Mouse (Mus musculus) kidney, embryonic 15.5 days (tissue): ENCODE measurements around the gene Lrrc43. TPM values are rescaled to one million over a fixed set of nuclear protein-coding genes. Genes with fewer than 3 reads are reported as not detected.

Experiments
- ATAC-seq: fragments of 200-750 bp; cut with Nextera tagmentation; replicated peaks from 2 replicates; pipeline ENCODE4 v1.8.0; 2017; ENCODE audit warnings: moderate TSS enrichment; ENCODE audit not compliant: low FRiP score
- H3K27ac ChIP-seq: fragments of 300-500 bp; sonication (generic); 2 replicates; pipeline ENCODE4 v1.5.1; 2015; ENCODE audit warnings: mild to moderate bottlenecking, inconsistent platforms
- H3K27me3 ChIP-seq: fragments of 300-500 bp; sonication (generic); 2 replicates; pipeline ENCODE4 v1.6.1; 2015; ENCODE audit warnings: inconsistent platforms
- H3K36me3 ChIP-seq: fragments of 300-500 bp; sonication (generic); 2 replicates; pipeline ENCODE4 v1.6.1; 2015; ENCODE audit warnings: inconsistent platforms
- H3K4me1 ChIP-seq: fragments of 300-500 bp; sonication (generic); 2 replicates; pipeline ENCODE4 v1.6.1; 2015; ENCODE audit warnings: inconsistent platforms
- H3K4me2 ChIP-seq: fragments of 300-500 bp; sonication (generic); 2 replicates; pipeline ENCODE4 v1.6.1; 2015; ENCODE audit warnings: moderate library complexity, mild to moderate bottlenecking, inconsistent platforms
- H3K4me3 ChIP-seq: fragments of 300-500 bp; sonication (generic); replicated peaks from 2 replicates; pipeline ENCODE4 v1.5.1; 2015; ENCODE audit warnings: mild to moderate bottlenecking, inconsistent platforms
- H3K9ac ChIP-seq: fragments of 300-500 bp; sonication (generic); 2 replicates; pipeline ENCODE4 v1.6.1; 2015; ENCODE audit warnings: mild to moderate bottlenecking, inconsistent platforms
- H3K9me3 ChIP-seq: fragments of 300-500 bp; sonication (generic); replicated peaks from 2 replicates; pipeline ENCODE4 v1.6.1; 2016; ENCODE audit warnings: inconsistent platforms
- WGBS: fragments of 180-500 bp; shearing (Covaris S2); methylation state at CpG from one replicate; pipeline ENCODE4 v1.1.7; 2015; ENCODE audit warnings: mixed read lengths; 5-methylcytosine and 5-hydroxymethylcytosine counted together
- polyA plus RNA-seq: library from polyadenylated mRNA; unstranded; fragments of >200 nt; fragmentation: Nextera tagmentation; extraction: Ambion mirVana; gene quantifications from 2 replicates; pipeline ENCODE4 v1.2.1, GENCODE M21; 2015

The Lrrc43 gene
- polyA plus RNA-seq, 1 experiment from 2014 or later = not detected

DNA sequence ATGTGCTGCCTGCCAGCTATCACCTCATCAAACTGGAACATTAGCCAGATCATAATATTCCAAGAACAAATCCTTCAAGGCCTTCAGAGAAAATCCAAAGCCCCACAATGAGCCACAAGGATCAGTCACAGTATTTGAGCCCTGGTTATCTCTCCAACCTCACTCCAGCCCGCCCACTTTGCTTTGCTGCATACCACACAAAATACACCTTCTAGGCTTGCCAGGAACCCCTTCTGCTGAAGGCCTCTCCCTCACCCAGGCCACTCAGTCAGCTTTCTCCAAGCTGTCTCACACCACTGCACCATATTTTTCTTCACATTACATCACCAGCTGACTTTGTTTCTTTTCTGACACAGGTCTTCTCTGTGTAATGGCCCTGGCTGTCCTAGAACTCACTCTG lies 33.1 kb downstream of the Lrrc43 start:
- ATAC-seq = no peak
- 88% methylated on average over 1 of the region's 1 CpGs for WGBS
- Histone ChIP-seq H3K4me2 (no peak overlapping the region), H3K4me1 (peaks cover 23% of the 10 kb centered on the region), H3K4me3 (no peak overlapping the region), H3K27me3 (no peaks in the 10 kb centered on the region), H3K9me3 (no peaks in the 10 kb centered on the region), H3K36me3 (peaks cover 32% of the 10 kb centered on the region), H3K9ac (no peak overlapping the region), H3K27ac (no peak overlapping the region)

DNA sequence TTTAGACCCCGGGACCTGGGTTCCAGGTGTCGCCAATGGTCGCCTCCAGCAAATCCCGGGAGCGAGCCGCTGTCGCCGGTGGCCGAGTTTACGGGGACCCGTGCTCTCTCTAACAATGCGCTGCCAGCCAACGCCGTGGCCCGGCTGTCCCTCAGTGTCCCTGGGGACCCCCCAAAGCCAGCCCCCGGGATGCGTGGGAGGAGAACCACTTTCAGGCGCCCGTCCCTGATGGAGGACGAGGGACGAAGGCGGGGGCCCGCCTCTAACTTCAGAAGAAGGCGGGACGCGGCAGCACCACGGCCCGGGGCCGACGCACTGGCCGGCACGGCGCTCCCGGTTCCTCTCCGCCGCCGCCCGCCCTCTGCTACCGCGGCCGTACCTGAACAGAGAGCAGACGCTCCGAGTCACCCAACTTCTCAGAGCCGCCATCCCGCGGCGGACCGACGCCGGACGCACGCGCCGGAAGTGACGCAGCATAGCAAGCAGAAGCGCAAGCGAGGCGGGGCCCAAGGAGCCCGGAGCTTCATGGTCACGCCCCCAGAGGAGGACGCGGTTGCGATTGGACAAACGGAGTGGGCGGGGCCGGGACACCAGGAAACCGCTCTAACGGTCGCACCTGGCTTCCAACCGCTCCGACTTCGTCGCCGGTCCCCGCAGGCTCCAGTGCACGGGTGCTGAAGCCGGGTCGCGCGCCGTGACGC lies 34.7 kb downstream of the Lrrc43 start, which contains the start of gene Diablo:
Gene Diablo, minus strand, starts transcription at position 485 of the 701 bp plus-strand sequence.
- Histone ChIP-seq H3K27me3 (no peaks in the 10 kb centered on the region), H3K4me3 (peak within 1 kb of the TSS; percentile 82), H3K9ac (peak within 1 kb of the TSS; percentile 71), H3K9me3 (no peaks in the 10 kb centered on the region), H3K27ac (peak within 1 kb of the TSS; percentile 42; the same call in 1 of the 2 replicates), H3K4me1 (peaks cover 23% of the 10 kb centered on the region), H3K4me2 (peak within 1 kb of the TSS; percentile 93), H3K36me3 (peaks cover 21% of the 10 kb centered on the region)
- ATAC-seq = peak; percentile 98
- under 1% methylated on average over 82 of the region's 82 CpGs for WGBS

DNA sequence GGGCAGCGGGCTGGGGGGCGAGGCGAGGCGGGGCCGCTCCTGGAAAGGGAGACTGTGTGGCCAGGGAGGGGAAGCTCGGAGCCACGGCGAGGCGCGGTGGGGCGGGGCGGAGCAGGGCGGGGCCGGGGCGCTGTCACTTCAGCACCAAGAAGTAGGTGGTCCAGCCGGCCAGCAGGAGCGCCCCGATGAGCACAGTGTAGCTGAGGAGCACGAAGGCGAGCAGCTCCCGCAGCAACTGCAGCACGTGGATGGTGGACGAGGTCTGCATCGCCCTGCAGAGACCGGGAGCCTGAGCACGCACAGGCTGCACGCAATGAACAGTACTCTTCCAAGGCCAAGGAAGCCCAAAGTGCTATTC lies 35.3 kb downstream of the Lrrc43 start:
- Histone ChIP-seq H3K27me3 (no peaks in the 10 kb centered on the region), H3K9ac (no peak overlapping the region), H3K4me1 (peaks cover 23% of the 10 kb centered on the region), H3K4me3 (peak overlapping the region; percentile 82), H3K9me3 (no peaks in the 10 kb centered on the region), H3K4me2 (peak overlapping the region; percentile 93), H3K27ac (no peak overlapping the region), H3K36me3 (peaks cover 20% of the 10 kb centered on the region)
- WGBS = 1% methylated on average over 25 of the region's 27 CpGs
- ATAC-seq = peak; percentile 97

DNA sequence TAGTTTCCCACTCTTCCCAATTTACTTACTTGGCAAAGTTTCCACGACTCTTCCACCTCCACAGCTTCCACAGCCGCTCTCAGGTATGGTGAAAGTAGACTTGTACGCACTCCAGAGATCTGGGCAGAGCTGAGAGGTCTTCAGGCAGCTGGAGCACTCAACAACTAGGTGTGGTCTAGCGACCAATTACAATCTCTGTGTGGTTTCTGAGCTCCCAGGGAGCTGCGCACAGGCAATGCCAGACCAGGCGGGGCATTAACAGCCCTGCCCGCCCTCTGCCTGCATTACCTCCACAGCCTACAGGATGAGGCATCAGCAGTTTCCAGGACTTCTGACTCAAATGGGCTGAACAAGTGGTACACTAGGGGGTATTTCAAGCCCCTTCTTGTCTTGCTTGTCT lies 36.2 kb downstream of the Lrrc43 start, which contains the start of gene Gm49027:
Gene Gm49027, minus strand, starts transcription at position 208 of the 400 bp plus-strand sequence.
- WGBS = 80% methylated on average over 7 of the region's 7 CpGs
- peaks cover 25% of the 10 kb centered on the region for H3K36me3 ChIP-seq
- peak within 1 kb of the TSS; percentile 93 for H3K4me2 ChIP-seq
- H3K27ac ChIP-seq = no peak within 1 kb of the TSS
- ATAC-seq = no peak
- peak within 1 kb of the TSS; percentile 82 for H3K4me3 ChIP-seq
- peaks cover 23% of the 10 kb centered on the region for H3K4me1 ChIP-seq
- no peak within 1 kb of the TSS for H3K9ac ChIP-seq
- no peaks in the 10 kb centered on the region for H3K27me3 ChIP-seq
- no peaks in the 10 kb centered on the region for H3K9me3 ChIP-seq

DNA sequence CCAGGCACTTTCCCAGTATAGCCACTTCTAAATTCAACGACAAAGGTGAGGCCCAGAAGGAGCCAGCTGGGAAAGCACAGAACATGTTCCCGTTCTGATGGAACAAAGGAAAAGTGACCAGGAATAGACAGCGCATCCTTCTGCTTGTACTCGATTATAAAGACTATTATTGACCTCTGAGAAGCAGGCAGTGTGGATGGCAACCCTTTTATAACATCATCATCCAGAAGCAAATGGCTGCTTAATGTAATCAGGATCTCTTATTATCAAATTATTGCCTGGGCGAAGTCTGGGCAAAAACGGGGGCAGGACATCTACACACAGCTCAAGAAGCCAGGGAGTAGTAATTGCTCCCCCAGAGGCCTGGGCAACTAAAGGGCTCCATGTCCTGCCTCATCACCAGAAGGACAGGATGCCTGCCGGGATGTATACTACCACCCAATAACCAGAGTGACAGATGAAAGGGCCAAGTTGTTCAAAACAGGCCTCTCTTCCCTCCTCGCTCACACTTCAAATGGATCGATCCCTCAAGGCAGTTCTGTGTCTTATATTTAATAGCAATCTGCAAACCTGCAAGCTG lies 36.9 kb downstream of the Lrrc43 start:
- no peaks in the 10 kb centered on the region for H3K27me3 ChIP-seq
- H3K4me3 ChIP-seq = no peak overlapping the region
- WGBS = 91% methylated on average over 9 of the region's 9 CpGs
- peaks cover 32% of the 10 kb centered on the region for H3K36me3 ChIP-seq
- ATAC-seq = no peak
- no peak overlapping the region for H3K27ac ChIP-seq
- H3K9me3 ChIP-seq = no peaks in the 10 kb centered on the region
- no peak overlapping the region for H3K9ac ChIP-seq
- H3K4me2 ChIP-seq = no peak overlapping the region
- peaks cover 23% of the 10 kb centered on the region for H3K4me1 ChIP-seq

DNA sequence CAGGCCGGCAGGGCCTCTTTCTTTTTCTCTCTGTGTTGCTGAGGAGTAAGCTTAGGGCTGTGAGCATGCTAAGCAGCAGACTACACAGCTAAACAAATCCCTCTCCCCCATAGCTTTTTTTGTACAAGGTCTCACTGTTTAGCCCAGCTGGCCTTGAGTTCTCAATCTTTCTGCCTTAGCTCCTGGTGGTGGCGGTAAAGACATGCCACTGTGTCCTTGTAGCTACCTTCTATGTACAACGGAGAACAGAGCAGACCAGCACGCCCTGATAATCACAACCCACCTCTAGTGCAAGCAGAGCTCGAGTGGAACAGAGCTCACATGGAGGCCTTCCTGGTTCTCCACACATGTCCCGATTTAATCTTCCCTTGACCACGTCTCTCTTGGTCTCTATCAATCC lies 39.5 kb downstream of the Lrrc43 start:
- H3K27me3 ChIP-seq = no peaks in the 10 kb centered on the region
- H3K36me3 ChIP-seq = peaks cover 58% of the 10 kb centered on the region

DNA sequence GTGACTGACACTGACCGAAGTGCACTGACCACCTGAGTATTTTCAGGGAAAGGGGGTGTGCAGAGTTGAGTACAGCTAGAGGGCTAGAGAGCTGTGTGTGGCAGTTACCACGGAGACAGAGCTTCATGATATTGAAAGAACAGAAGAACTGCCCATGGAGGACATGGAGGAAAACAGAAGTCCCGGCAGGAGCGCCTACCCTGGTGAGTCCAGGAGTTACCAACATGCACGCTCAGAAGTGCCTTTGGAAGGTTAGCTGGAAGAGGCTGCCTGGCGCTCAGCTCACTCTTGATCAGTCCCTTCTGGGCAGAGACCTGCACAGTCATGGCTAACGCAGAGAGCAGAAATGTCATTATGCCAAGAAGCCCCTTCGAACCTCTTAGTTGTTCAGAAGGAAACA lies 41.0 kb downstream of the Lrrc43 start:
- H3K4me2 ChIP-seq = no peak overlapping the region
- peaks cover 71% of the 10 kb centered on the region for H3K36me3 ChIP-seq
- no peak overlapping the region for H3K9ac ChIP-seq
- H3K27me3 ChIP-seq = no peaks in the 10 kb centered on the region
- no peaks in the 10 kb centered on the region for H3K9me3 ChIP-seq
- no peaks in the 10 kb centered on the region for H3K4me1 ChIP-seq
- no peak for ATAC-seq
- 92% methylated on average over 8 of the region's 8 CpGs for WGBS
- no peak overlapping the region for H3K27ac ChIP-seq
- no peak overlapping the region for H3K4me3 ChIP-seq

More for the DNA sequence above, 39.5 kb downstream of the Lrrc43 start:
- ATAC-seq = no peak
- H3K4me2 ChIP-seq = no peak overlapping the region
- no peak overlapping the region for H3K4me3 ChIP-seq
- no peak overlapping the region for H3K27ac ChIP-seq
- 81% methylated on average over 7 of the region's 7 CpGs for WGBS
- no peaks in the 10 kb centered on the region for H3K9me3 ChIP-seq
- no peak overlapping the region for H3K9ac ChIP-seq
- H3K4me1 ChIP-seq = peaks cover 5% of the 10 kb centered on the region

DNA sequence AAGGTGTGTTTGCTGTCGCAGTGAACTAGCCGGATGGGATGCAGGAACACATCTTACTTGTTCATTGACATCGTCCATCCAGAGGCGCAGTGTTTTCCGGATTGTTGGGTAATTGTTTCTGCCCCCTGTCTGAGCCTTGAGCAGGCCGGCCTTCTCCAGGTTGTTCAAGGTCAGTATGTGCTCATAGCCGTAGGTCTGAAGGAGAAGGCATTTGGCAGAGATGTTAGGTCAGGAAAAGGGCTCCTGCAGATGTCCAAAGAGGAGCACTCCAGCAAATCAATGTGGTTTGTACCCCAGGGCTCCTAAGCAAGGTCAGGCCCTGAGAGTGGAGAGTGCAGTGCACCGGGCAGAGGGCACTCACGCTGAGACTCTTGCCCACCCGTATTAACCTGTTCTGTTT lies 44.7 kb downstream of the Lrrc43 start:
- Histone ChIP-seq H3K27ac (no peak overlapping the region), H3K4me2 (no peak overlapping the region), H3K4me3 (no peak overlapping the region), H3K36me3 (peaks cover 86% of the 10 kb centered on the region), H3K4me1 (no peaks in the 10 kb centered on the region), H3K9ac (no peak overlapping the region), H3K9me3 (no peaks in the 10 kb centered on the region), H3K27me3 (no peaks in the 10 kb centered on the region)
- no peak for ATAC-seq
- 94% methylated on average over 10 of the region's 10 CpGs for WGBS

DNA sequence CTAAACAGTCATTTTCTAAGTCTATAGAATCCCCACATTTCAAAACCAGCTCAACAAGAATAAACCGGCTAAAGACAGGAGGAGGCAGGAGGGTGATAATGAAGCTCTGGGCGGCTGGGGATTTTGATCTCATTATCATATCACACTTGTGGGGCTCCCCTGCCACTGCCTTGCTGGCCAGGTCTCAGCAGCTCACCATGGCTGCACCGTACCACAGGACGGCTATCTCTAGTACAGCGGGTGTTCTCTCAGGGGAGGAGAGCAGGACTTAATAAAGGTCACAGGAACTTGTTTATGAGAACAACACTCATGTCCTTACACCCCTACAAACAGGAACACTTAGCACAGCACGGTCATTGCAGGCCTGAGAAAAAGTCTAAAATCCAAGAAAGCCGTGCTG lies 66.6 kb downstream of the Lrrc43 start:
- ATAC-seq = no peak

DNA sequence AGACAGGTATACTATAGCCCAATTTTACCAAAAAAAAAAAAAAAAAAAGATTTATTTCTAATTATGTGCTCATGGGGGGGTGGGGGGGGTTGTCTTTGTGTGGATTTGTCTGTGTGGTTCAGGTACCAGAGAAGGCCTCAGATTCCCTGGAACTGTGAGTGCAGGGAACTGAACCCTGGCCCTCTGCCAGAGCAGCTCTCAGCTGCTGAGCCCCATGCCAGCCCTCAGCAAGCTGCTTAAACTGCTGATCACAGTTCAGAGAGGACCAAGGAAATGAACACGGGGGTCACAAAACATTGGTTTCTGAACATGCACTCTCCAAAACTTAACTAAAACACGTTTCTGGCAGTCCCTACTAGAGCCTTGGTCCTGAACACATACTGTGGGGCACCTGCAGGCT lies 67.3 kb downstream of the Lrrc43 start:
- no peak for ATAC-seq
- WGBS = 72% methylated on average over 2 of the region's 2 CpGs
- Histone ChIP-seq H3K4me1 (no peaks in the 10 kb centered on the region), H3K9me3 (no peaks in the 10 kb centered on the region), H3K36me3 (peaks cover 62% of the 10 kb centered on the region), H3K9ac (no peak overlapping the region), H3K27ac (no peak overlapping the region), H3K4me3 (no peak overlapping the region), H3K4me2 (no peak overlapping the region), H3K27me3 (no peaks in the 10 kb centered on the region)

More for the DNA sequence above, 66.6 kb downstream of the Lrrc43 start:
- Histone ChIP-seq H3K9ac (no peak overlapping the region), H3K27me3 (no peaks in the 10 kb centered on the region), H3K27ac (no peak overlapping the region), H3K36me3 (peaks cover 54% of the 10 kb centered on the region), H3K4me1 (no peaks in the 10 kb centered on the region), H3K4me3 (no peak overlapping the region), H3K9me3 (no peaks in the 10 kb centered on the region), H3K4me2 (no peak overlapping the region)
- WGBS = 92% methylated on average over 7 of the region's 7 CpGs
